Mouse (Mus musculus) neutrophil, adult 5-6 weeks (primary cell): ENCODE results near the gene Fam104a. TPM values are rescaled to one million over a fixed set of nuclear protein-coding genes. Genes with fewer than 3 reads are reported as not detected.

ENCODE experiments used
- ATAC-seq: fragments of 151-379, 151-347 bp; 2 replicates; pipeline ENCODE4 v1.8.0; 2017; ENCODE audit warnings: mild to moderate bottlenecking, moderate TSS enrichment; ENCODE audit not compliant: insufficient number of reproducible peaks, poor library complexity, low FRiP score, severe bottlenecking; ENCODE audit errors: extremely low read depth
- total RNA-seq: library from RNA; stranded (forward); fragments of 200-1000 nt; gene quantifications from 2 replicates; pipeline ENCODE4 v1.2.3, GENCODE M21; 2017

The Fam104a gene
- total RNA-seq, 1 experiment from 2014 or later: 39.0 TPM

- ATAC-seq: peak; percentile 52
These were observed 34.4 kb downstream of the Fam104a start, which contains the start of gene Slc39a11 for GRCm38 (mm10) chr11:113649353-113650210. TSS of gene Slc39a11 (minus strand) at chr11:113650079.

DNA sequence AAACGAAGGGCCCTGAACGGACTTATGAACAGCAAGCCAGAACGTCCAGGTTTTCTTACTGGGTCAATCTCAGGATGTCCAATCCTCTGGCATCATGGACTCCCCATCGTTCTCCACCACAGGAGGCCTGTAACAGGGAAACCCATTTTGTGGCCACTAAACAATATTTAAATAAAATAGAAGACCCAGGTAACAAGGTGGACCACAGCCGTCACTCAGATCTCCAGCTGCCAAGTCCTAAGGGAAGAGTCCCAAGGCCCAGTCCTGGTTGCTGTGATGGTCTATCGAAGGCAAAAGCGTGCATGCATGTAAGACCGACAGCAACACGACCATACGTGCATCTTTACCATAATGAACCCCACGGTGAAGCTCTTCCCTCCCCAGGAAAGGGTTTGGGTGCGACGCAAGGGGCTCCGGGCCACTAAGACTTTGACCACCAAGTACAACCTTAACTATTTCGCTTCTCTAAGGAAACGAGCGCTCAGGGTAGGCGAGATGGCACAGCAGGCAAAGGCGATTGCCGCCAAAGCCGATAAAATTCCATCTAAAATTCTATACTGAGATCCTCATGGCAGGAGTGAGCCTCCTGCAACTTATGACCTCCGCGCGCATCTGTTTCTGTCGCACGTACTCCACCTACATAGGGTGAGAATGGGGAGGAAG lies 35.1 kb downstream of the Fam104a start, which contains the start of gene Cog1:
Cog1 (plus strand) TSS at position 480 of the 663 bp plus-strand sequence.
- ATAC-seq: no peak

DNA sequence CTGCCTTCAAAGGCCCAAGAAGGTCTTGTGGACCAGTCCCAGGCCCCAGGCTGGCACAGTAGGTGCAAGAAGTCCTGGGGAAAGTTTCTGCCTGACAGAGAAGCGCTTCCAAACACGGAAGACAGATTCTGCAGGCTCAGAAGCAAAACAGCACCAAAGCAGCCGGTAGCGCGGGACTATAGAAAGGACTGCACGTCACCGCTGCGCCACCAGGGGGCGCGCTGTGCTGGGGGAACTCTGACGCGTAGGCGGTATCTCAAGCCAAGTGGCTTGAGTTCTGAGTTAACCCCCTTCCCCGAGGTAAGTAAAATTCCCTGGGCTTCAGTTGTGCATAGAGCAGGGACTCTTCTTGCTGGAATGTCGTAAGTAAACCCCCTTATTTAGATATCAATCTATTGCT lies 35.8 kb downstream of the Fam104a start:
- ATAC-seq: peak; percentile 78

GRCm38 (mm10) chr11:113645181-113645580 lies 38.8 kb downstream of the Fam104a start:
- no peak for ATAC-seq

DNA sequence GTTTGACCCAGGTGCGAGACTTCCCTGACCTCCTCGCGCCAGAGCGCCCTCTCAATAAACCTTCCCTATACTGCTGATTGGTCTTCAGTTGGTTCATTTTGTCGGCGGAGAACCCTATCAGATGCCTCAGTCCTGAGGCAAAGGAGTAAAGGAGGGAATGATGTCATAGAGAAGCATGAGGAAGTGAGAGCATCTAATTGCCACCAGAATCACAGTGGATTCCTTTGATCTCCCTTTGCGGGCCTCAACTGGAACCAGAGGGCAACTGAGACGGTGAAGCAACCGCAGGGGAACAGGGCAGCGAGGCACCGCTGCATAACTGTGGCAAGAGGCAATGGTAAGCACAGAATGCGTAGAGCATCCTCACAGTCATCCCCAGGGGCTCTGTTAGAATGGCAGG lies 45.3 kb downstream of the Fam104a start:
- no peak for ATAC-seq

DNA sequence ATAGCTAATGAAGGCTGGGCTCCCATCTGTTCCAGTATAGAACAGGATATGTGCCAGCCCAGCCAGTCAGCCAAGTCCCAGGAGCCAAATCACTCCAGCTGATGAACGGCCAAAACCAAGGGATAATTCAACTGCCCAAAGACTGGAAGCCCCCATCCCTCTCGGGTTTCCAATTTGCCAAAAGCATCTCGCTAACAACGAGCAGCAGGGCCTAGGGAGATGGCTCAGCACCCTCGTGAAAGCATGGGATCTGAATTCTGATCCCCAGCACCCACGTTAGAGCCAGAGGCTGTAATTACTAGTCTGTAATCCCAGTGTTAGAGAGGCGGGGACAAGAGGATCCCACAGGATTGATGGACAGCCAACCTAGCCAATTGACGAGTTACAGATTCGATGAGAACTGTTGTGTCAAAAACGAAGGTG lies 49.2 kb downstream of the Fam104a start:
- no peak for ATAC-seq

GRCm38 (mm10) chr11:113633398-113633797 lies 50.6 kb downstream of the Fam104a start:
- no peak for ATAC-seq

DNA sequence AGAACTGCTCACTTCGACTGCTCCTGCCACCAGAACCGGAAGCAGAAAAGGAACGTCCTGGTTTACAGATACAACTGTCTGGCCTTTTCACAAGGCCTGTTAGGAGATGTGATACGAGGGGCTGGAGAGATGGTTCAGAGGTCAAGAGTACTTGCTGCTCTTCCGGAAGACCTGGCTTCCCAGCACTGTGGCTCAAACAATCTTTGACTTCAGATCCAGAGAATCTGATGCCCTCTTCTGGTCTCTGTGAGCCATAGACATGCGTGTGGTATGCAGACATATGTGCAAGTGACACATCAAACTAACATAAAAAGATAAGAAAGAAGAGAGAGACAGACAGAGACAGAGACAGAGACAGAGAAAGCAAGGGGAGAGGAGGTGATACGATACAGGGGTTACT lies 51.7 kb downstream of the Fam104a start:
- no peak for ATAC-seq

- no peak for ATAC-seq
These were observed 52.1 kb downstream of the Fam104a start for GRCm38 (mm10) chr11:113631862-113632261.

DNA sequence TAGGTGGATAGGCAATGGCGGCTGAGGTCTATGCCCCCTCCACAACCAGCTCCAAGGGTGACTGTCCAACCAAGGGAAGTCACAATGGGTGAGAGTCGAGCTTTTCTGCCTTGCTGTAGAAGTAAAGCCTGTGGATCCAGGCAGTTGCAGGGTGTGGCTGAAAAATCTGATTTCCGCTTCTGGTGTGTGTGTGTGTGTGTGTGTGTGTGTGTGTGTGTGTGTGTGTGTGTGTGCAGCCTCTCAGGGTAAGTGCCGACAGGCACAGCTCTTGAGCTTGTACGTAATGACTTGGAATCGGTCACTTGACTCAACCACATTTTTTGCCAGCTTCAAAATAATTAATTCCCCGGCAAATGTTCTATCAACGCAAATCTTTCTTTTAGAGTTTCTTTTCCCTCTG lies 52.7 kb downstream of the Fam104a start:
- no peak for ATAC-seq

DNA sequence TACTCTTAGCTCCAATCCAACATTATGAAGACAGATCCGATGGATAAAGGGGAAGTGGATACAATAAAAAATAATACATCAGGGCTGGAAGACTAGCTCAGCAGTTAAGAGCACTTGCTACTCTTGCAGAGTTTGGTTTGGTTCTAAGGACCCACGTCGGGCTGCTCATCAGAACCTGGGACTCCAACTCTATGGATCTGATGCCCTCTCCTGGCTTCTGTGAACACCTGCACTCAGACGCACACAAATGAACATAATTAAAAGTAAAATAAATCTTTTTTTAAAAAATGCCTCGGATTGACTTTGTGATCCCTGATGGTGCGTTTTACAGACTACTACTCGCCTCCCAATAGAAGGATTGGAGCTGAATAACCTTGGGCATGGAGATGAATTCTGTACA lies 53.3 kb downstream of the Fam104a start:
- no peak for ATAC-seq

- no peak for ATAC-seq
These were observed 56.2 kb downstream of the Fam104a start for GRCm38 (mm10) chr11:113627785-113628184.

GRCm38 (mm10) chr11:113625437-113625836 lies 58.5 kb downstream of the Fam104a start:
- no peak for ATAC-seq

DNA sequence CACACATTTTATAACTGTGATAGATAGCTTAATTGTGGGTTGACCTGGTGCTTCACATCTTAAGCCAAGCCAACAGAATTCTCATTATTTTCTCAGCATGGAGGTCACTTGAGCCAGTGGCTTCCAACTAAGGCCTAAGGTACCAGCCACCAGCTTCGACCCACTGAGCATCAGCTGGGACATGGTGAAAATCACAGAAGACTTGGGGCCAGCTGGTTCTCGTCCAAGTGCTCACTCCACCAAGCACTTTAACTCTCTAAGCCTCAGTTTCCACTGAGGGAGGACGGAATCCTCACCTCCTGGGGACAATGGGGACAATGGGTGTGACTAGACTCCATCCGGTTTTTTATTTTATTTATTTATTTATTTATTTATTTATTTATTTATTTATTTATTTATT lies 61.9 kb downstream of the Fam104a start:
- ATAC-seq: no peak

- ATAC-seq: no peak
These were observed 63.0 kb downstream of the Fam104a start for GRCm38 (mm10) chr11:113621001-113621400.

GRCm38 (mm10) chr11:113619420-113620080 lies 64.4 kb downstream of the Fam104a start:
- ATAC-seq: no peak

- peak; percentile 23; the same call in 1 of the 2 replicates for ATAC-seq
These were observed 65.1 kb downstream of the Fam104a start, which contains the start of gene Sstr2 for GRCm38 (mm10) chr11:113618672-113619419. TSS of gene Sstr2 (plus strand) at chr11:113619342.

DNA sequence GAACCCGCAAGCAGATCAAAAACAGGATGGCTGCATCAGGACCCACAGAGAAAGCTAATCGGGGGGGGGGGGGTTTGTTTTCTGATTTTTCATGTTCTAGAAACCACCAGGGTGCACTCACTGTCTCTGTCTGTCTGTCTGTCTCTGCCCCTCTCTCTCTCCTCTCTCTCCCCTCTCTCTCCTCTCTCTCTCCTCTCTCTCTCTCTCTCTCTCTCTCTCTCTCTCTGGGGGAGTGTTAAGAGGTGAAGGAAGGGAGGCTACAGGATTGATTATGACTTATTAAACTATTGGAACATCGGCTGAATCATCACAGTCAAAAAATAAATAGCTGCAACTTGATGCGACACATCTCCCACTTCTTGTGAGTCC lies 65.7 kb downstream of the Fam104a start:
- no peak for ATAC-seq
